Mouse (Mus musculus) forebrain, embryonic 10.5 days (tissue): ENCODE measurements around the gene Gcdh. TPM values are rescaled to one million over a fixed set of nuclear protein-coding genes. Genes with fewer than 3 reads are reported as not detected.
"Not testable (repeated sequence)": the region's sequence is repeated elsewhere in the genome, so short reads cannot be mapped to it uniquely, and the experiment has no call there.

ENCODE experiments used
- DNase-seq: peaks from one replicate; pipeline ENCODE4 v3.0.0-alpha.2; 2017; ENCODE audit warnings: low spot score; ENCODE audit errors: extremely low spot score
- H3K27ac ChIP-seq: fragments of 300-500 bp; sonication (generic); 2 replicates; pipeline ENCODE4 v1.5.1; 2016; ENCODE audit warnings: mild to moderate bottlenecking
- H3K27me3 ChIP-seq: fragments of 300-500 bp; sonication (generic); 2 replicates; pipeline ENCODE4 v1.6.1; 2016; ENCODE audit warnings: mild to moderate bottlenecking; ENCODE audit not compliant: poor library complexity, severe bottlenecking
- H3K36me3 ChIP-seq: fragments of 300-500 bp; sonication (generic); replicated peaks from 2 replicates; pipeline ENCODE4 v1.6.1; 2016; ENCODE audit warnings: mild to moderate bottlenecking, moderate library complexity
- H3K4me1 ChIP-seq: fragments of 300-500 bp; sonication (generic); 2 replicates; pipeline ENCODE4 v1.6.1; 2016
- H3K4me3 ChIP-seq: fragments of 300-500 bp; sonication (generic); 2 replicates; pipeline ENCODE4 v1.5.1; 2016; ENCODE audit warnings: mild to moderate bottlenecking, moderate library complexity
- H3K9me3 ChIP-seq: fragments of 300-500 bp; sonication (generic); 2 replicates; pipeline ENCODE4 v1.6.1; 2016; ENCODE audit warnings: mild to moderate bottlenecking, moderate library complexity
- WGBS: fragments of 180-500 bp; shearing (Covaris S2); methylation state at CpG from one replicate; pipeline ENCODE4 v1.1.7; 2016; 5-methylcytosine and 5-hydroxymethylcytosine counted together
- polyA plus RNA-seq: library from polyadenylated mRNA; unstranded; fragments of >200 nt; fragmentation: Nextera tagmentation; extraction: Ambion mirVana; gene quantifications from 2 replicates; pipeline ENCODE4 v1.2.1, GENCODE M21; 2016

The Gcdh gene
- polyA plus RNA-seq, 1 experiment from 2014 or later = 49.6 TPM

- DNase-seq = peak; percentile 95
- WGBS = 2% methylated on average over 45 of the region's 45 CpGs
- Histone ChIP-seq H3K4me3 (peak within 1 kb of the TSS; percentile 59), H3K9me3 (no peaks in the 10 kb centered on the region), H3K27ac (peak within 1 kb of the TSS; percentile 82), H3K36me3 (peaks cover 5% of the 10 kb centered on the region), H3K27me3 (peaks cover 69% of the 10 kb centered on the region), H3K4me1 (peaks cover 34% of the 10 kb centered on the region)
These were observed 14.9 kb upstream of the Gcdh start, which contains the start of gene Dnase2a for GRCm38 (mm10) chr8:84908421-84909161. TSS of gene Dnase2a (plus strand) at chr8:84908560.

- H3K36me3 ChIP-seq, H3K9me3 ChIP-seq, DNase-seq: not testable (repeated sequence)
- H3K27me3 ChIP-seq = peaks cover 65% of the 10 kb centered on the region
- peak overlapping the region; percentile 82; the same call in 1 of the 2 replicates for H3K27ac ChIP-seq
- H3K4me1 ChIP-seq = peaks cover 34% of the 10 kb centered on the region
- WGBS = 28% methylated on average over 7 of the region's 7 CpGs
- H3K4me3 ChIP-seq = peak overlapping the region; percentile 59
These were observed 14.3 kb upstream of the Gcdh start for GRCm38 (mm10) chr8:84907979-84908378.

GRCm38 (mm10) chr8:84907493-84907892 lies 13.8 kb upstream of the Gcdh start:
- H3K36me3 ChIP-seq = peaks cover 5% of the 10 kb centered on the region
- no peak for DNase-seq
- peaks cover 64% of the 10 kb centered on the region for H3K27me3 ChIP-seq
- no peak overlapping the region for H3K27ac ChIP-seq
- H3K4me1 ChIP-seq = peaks cover 34% of the 10 kb centered on the region
- no peak overlapping the region for H3K4me3 ChIP-seq
- 81% methylated on average over 8 of the region's 8 CpGs for WGBS
- no peaks in the 10 kb centered on the region for H3K9me3 ChIP-seq

GRCm38 (mm10) chr8:84907037-84907436 lies 13.3 kb upstream of the Gcdh start:
- Histone ChIP-seq H3K36me3 (peaks cover 5% of the 10 kb centered on the region), H3K4me1 (peaks cover 35% of the 10 kb centered on the region), H3K4me3 (no peak overlapping the region), H3K27me3 (peaks cover 64% of the 10 kb centered on the region), H3K27ac (no peak overlapping the region), H3K9me3 (no peaks in the 10 kb centered on the region)
- 95% methylated on average over 9 of the region's 9 CpGs for WGBS
- no peak for DNase-seq

- DNase-seq = no peak
- Histone ChIP-seq H3K4me1 (peaks cover 32% of the 10 kb centered on the region), H3K4me3 (no peak overlapping the region), H3K27me3 (peaks cover 61% of the 10 kb centered on the region), H3K36me3 (no peaks in the 10 kb centered on the region), H3K27ac (no peak overlapping the region), H3K9me3 (no peaks in the 10 kb centered on the region)
- WGBS = 91% methylated on average over 7 of the region's 7 CpGs
These were observed 10.6 kb upstream of the Gcdh start for GRCm38 (mm10) chr8:84904351-84904750.

- Histone ChIP-seq H3K4me1 (peaks cover 22% of the 10 kb centered on the region), H3K36me3 (no peaks in the 10 kb centered on the region), H3K27ac (peak overlapping the region; percentile 90), H3K9me3 (no peaks in the 10 kb centered on the region), H3K4me3 (peak overlapping the region; percentile 69), H3K27me3 (peaks cover 52% of the 10 kb centered on the region)
- DNase-seq = peak; percentile 90
- WGBS = under 1% methylated on average over 68 of the region's 68 CpGs
These were observed 9.4 kb upstream of the Gcdh start for GRCm38 (mm10) chr8:84902920-84903661.

- H3K9me3 ChIP-seq = no peaks in the 10 kb centered on the region
- H3K4me1 ChIP-seq = peaks cover 21% of the 10 kb centered on the region
- peak; percentile 42 for DNase-seq
- peak overlapping the region; percentile 90 for H3K27ac ChIP-seq
- no peaks in the 10 kb centered on the region for H3K36me3 ChIP-seq
- WGBS = 3% methylated on average over 24 of the region's 24 CpGs
- peak overlapping the region; percentile 69 for H3K4me3 ChIP-seq
- peaks cover 52% of the 10 kb centered on the region for H3K27me3 ChIP-seq
These were observed 8.7 kb upstream of the Gcdh start for GRCm38 (mm10) chr8:84902367-84902919.

GRCm38 (mm10) chr8:84901752-84902151 lies 8.0 kb upstream of the Gcdh start, which contains the start of gene Klf1:
TSS of gene Klf1 (plus strand) at chr8:84901928.
- Histone ChIP-seq H3K4me3 (peak within 1 kb of the TSS; percentile 69), H3K9me3 (no peaks in the 10 kb centered on the region), H3K4me1 (peaks cover 21% of the 10 kb centered on the region), H3K27me3 (peaks cover 52% of the 10 kb centered on the region), H3K27ac (peak within 1 kb of the TSS; percentile 90), H3K36me3 (no peaks in the 10 kb centered on the region)
- 76% methylated on average over 3 of the region's 3 CpGs for WGBS
- DNase-seq = no peak

- 74% methylated on average over 4 of the region's 4 CpGs for WGBS
- DNase-seq = no peak
- H3K27me3 ChIP-seq = peaks cover 52% of the 10 kb centered on the region
- H3K4me3 ChIP-seq = peak overlapping the region; percentile 2; the same call in 1 of the 2 replicates
- H3K36me3 ChIP-seq = no peaks in the 10 kb centered on the region
- peak overlapping the region; percentile 58 for H3K27ac ChIP-seq
- H3K4me1 ChIP-seq = peaks cover 21% of the 10 kb centered on the region
- no peaks in the 10 kb centered on the region for H3K9me3 ChIP-seq
These were observed 7.3 kb upstream of the Gcdh start for GRCm38 (mm10) chr8:84901071-84901470.

- Histone ChIP-seq H3K27ac (no peak overlapping the region), H3K36me3 (peaks cover 14% of the 10 kb centered on the region), H3K4me1 (peaks cover 26% of the 10 kb centered on the region), H3K4me3 (no peak overlapping the region), H3K9me3 (no peaks in the 10 kb centered on the region), H3K27me3 (peaks cover 13% of the 10 kb centered on the region)
- no peak for DNase-seq
- WGBS = 92% methylated on average over 5 of the region's 5 CpGs
These were observed 2.2 kb upstream of the Gcdh start for GRCm38 (mm10) chr8:84895963-84896362.

- Histone ChIP-seq H3K27ac (peak overlapping the region; percentile 86), H3K4me3 (peak overlapping the region; percentile 84), H3K9me3 (no peaks in the 10 kb centered on the region), H3K27me3 (no peaks in the 10 kb centered on the region), H3K4me1 (peaks cover 26% of the 10 kb centered on the region), H3K36me3 (peaks cover 38% of the 10 kb centered on the region)
- DNase-seq = no peak
- 13% methylated on average over 31 of the region's 31 CpGs for WGBS
These were observed 570 bp downstream of the Gcdh start for GRCm38 (mm10) chr8:84892993-84893708.

GRCm38 (mm10) chr8:84889141-84889540 lies 4.6 kb downstream of the Gcdh start:
- H3K4me3 ChIP-seq = no peak overlapping the region
- H3K9me3 ChIP-seq = no peaks in the 10 kb centered on the region
- H3K27me3 ChIP-seq = no peaks in the 10 kb centered on the region
- H3K27ac ChIP-seq = no peak overlapping the region
- H3K36me3 ChIP-seq = peaks cover 69% of the 10 kb centered on the region
- 97% methylated on average over 1 of the region's 1 CpGs for WGBS
- DNase-seq = no peak
- H3K4me1 ChIP-seq = peaks cover 20% of the 10 kb centered on the region
